Mouse (Mus musculus): ENCODE results near the gene Rad51d. TPM values are rescaled to one million over a fixed set of nuclear protein-coding genes. Genes with fewer than 3 reads are reported as not detected.

Gene Rad51d
- polyA plus RNA-seq, 1 experiment, result 13.4 TPM

GRCm38 (mm10) chr11:82888491-82888946, 1.9 kb downstream of the Rad51d start:
- no peaks in the 10 kb centered on the region for H3K79me2 ChIP-seq (ENCODE audit: control insufficient read depth, insufficient read depth)
- H3ac ChIP-seq (ENCODE audit: control insufficient read depth, insufficient read length, low read depth), result no peak overlapping the region
- no peaks in the 10 kb centered on the region for H3K79me3 ChIP-seq (ENCODE audit: low read depth)
- no peaks in the 10 kb centered on the region for H3K36me3 ChIP-seq (ENCODE audit: control insufficient read depth, insufficient read depth)
- no peaks in the 10 kb centered on the region for H3K27me3 ChIP-seq (ENCODE audit: control insufficient read depth, insufficient read depth, insufficient read length)
- H3K4me3 ChIP-seq (ENCODE audit: insufficient read depth, poor library complexity, severe bottlenecking), result no peak overlapping the region
- no peak for TF ChIP-seq CTCF (IDR thresholded peaks at IDR 0.05; ENCODE audit: control insufficient read depth, insufficient read depth, insufficient read length)
- no peak for TF ChIP-seq FOSL1 (IDR thresholded peaks at IDR 0.05; ENCODE audit: insufficient read depth, low read length, poor library complexity, severe bottlenecking)
- no peak for TF ChIP-seq CEBPB (IDR thresholded peaks at IDR 0.05; ENCODE audit: low read depth)
- TF ChIP-seq MAX (IDR thresholded peaks at IDR 0.05), result no peak
- TF ChIP-seq USF1 (IDR thresholded peaks at IDR 0.05; ENCODE audit: low read depth), result no peak
- TF ChIP-seq MYOD1 (IDR thresholded peaks at IDR 0.05; ENCODE audit: control insufficient read depth, insufficient read length, low read depth), result no peak
- no peak for TF ChIP-seq MYOG (IDR thresholded peaks at IDR 0.05; ENCODE audit: control insufficient read depth, extremely low read depth, insufficient read length)

- no peaks in the 10 kb centered on the region for H3K79me3 ChIP-seq (ENCODE audit: low read depth)
- no peak for TF ChIP-seq MYOD1 (IDR thresholded peaks at IDR 0.05; ENCODE audit: control insufficient read depth, insufficient read length, low read depth)
- no peak for TF ChIP-seq MYOG (IDR thresholded peaks at IDR 0.05; ENCODE audit: control insufficient read depth, extremely low read depth, insufficient read length)
- no peak for TF ChIP-seq MAX (IDR thresholded peaks at IDR 0.05)
- TF ChIP-seq CEBPB (IDR thresholded peaks at IDR 0.05; ENCODE audit: low read depth), result no peak
- TF ChIP-seq USF1 (IDR thresholded peaks at IDR 0.05; ENCODE audit: low read depth), result no peak
- no peak for TF ChIP-seq CTCF (IDR thresholded peaks at IDR 0.05; ENCODE audit: control insufficient read depth, insufficient read depth, insufficient read length)
- TF ChIP-seq FOSL1 (IDR thresholded peaks at IDR 0.05; ENCODE audit: insufficient read depth, low read length, poor library complexity, severe bottlenecking), result no peak
- H3K36me3 ChIP-seq (ENCODE audit: control insufficient read depth, insufficient read depth), result peaks cover 2% of the 10 kb centered on the region
- H3K4me3 ChIP-seq (ENCODE audit: insufficient read depth, poor library complexity, severe bottlenecking), result no peak overlapping the region
- H3ac ChIP-seq (ENCODE audit: control insufficient read depth, insufficient read length, low read depth), result no peak overlapping the region
- H3K27me3 ChIP-seq (ENCODE audit: control insufficient read depth, insufficient read depth, insufficient read length), result no peaks in the 10 kb centered on the region
- no peaks in the 10 kb centered on the region for H3K79me2 ChIP-seq (ENCODE audit: control insufficient read depth, insufficient read depth)
Observed at GRCm38 (mm10) chr11:82886559-82886958, 3.9 kb downstream of the Rad51d start.

GRCm38 (mm10) chr11:82883180-82883579, 7.2 kb downstream of the Rad51d start:
- H3K4me3 ChIP-seq (ENCODE audit: insufficient read depth, poor library complexity, severe bottlenecking), result no peak overlapping the region
- no peaks in the 10 kb centered on the region for H3K27me3 ChIP-seq (ENCODE audit: control insufficient read depth, insufficient read depth, insufficient read length)
- peaks cover 5% of the 10 kb centered on the region for H3K36me3 ChIP-seq (ENCODE audit: control insufficient read depth, insufficient read depth)
- no peaks in the 10 kb centered on the region for H3K79me3 ChIP-seq (ENCODE audit: low read depth)
- no peak overlapping the region for H3ac ChIP-seq (ENCODE audit: control insufficient read depth, insufficient read length, low read depth)
- no peak for TF ChIP-seq CTCF (IDR thresholded peaks at IDR 0.05; ENCODE audit: control insufficient read depth, insufficient read depth, insufficient read length)
- no peak for TF ChIP-seq MAX (IDR thresholded peaks at IDR 0.05)
- TF ChIP-seq USF1 (IDR thresholded peaks at IDR 0.05; ENCODE audit: low read depth), result no peak
- TF ChIP-seq MYOD1 (IDR thresholded peaks at IDR 0.05; ENCODE audit: control insufficient read depth, insufficient read length, low read depth), result no peak
- TF ChIP-seq MYOG (IDR thresholded peaks at IDR 0.05; ENCODE audit: control insufficient read depth, extremely low read depth, insufficient read length), result no peak
- no peak for TF ChIP-seq CEBPB (IDR thresholded peaks at IDR 0.05; ENCODE audit: low read depth)
- no peak for TF ChIP-seq FOSL1 (IDR thresholded peaks at IDR 0.05; ENCODE audit: insufficient read depth, low read length, poor library complexity, severe bottlenecking)
- H3K79me2 ChIP-seq (ENCODE audit: control insufficient read depth, insufficient read depth), result no peaks in the 10 kb centered on the region

- TF ChIP-seq MYOG (IDR thresholded peaks at IDR 0.05; ENCODE audit: control insufficient read depth, extremely low read depth, insufficient read length) (no peak), USF1 (IDR thresholded peaks at IDR 0.05; ENCODE audit: low read depth) (no peak), MYOD1 (IDR thresholded peaks at IDR 0.05; ENCODE audit: control insufficient read depth, insufficient read length, low read depth) (no peak), FOSL1 (IDR thresholded peaks at IDR 0.05; ENCODE audit: insufficient read depth, low read length, poor library complexity, severe bottlenecking) (no peak), MAX (IDR thresholded peaks at IDR 0.05) (no peak), CTCF (IDR thresholded peaks at IDR 0.05; ENCODE audit: control insufficient read depth, insufficient read depth, insufficient read length) (no peak), CEBPB (IDR thresholded peaks at IDR 0.05; ENCODE audit: low read depth) (no peak)
- no peak overlapping the region for H3ac ChIP-seq (ENCODE audit: control insufficient read depth, insufficient read length, low read depth)
- peaks cover 5% of the 10 kb centered on the region for H3K36me3 ChIP-seq (ENCODE audit: control insufficient read depth, insufficient read depth)
Observed at GRCm38 (mm10) chr11:82877726-82878344, 12.6 kb downstream of the Rad51d start.

GRCm38 (mm10) chr11:82875631-82876030, 14.8 kb downstream of the Rad51d start:
- Histone ChIP-seq H3K36me3 (ENCODE audit: control insufficient read depth, insufficient read depth) (no peaks in the 10 kb centered on the region), H3K79me3 (ENCODE audit: low read depth) (no peaks in the 10 kb centered on the region), H3K4me3 (ENCODE audit: insufficient read depth, poor library complexity, severe bottlenecking) (no peak overlapping the region), H3K79me2 (ENCODE audit: control insufficient read depth, insufficient read depth) (no peaks in the 10 kb centered on the region), H3ac (ENCODE audit: control insufficient read depth, insufficient read length, low read depth) (no peak overlapping the region), H3K27me3 (ENCODE audit: control insufficient read depth, insufficient read depth, insufficient read length) (no peaks in the 10 kb centered on the region)
- TF ChIP-seq CEBPB (IDR thresholded peaks at IDR 0.05; ENCODE audit: low read depth), result no peak
- no peak for TF ChIP-seq MYOG (IDR thresholded peaks at IDR 0.05; ENCODE audit: control insufficient read depth, extremely low read depth, insufficient read length)
- no peak for TF ChIP-seq CTCF (IDR thresholded peaks at IDR 0.05; ENCODE audit: control insufficient read depth, insufficient read depth, insufficient read length)
- no peak for TF ChIP-seq MYOD1 (IDR thresholded peaks at IDR 0.05; ENCODE audit: control insufficient read depth, insufficient read length, low read depth)
- no peak for TF ChIP-seq MAX (IDR thresholded peaks at IDR 0.05)
- no peak for TF ChIP-seq FOSL1 (IDR thresholded peaks at IDR 0.05; ENCODE audit: insufficient read depth, low read length, poor library complexity, severe bottlenecking)
- TF ChIP-seq USF1 (IDR thresholded peaks at IDR 0.05; ENCODE audit: low read depth), result no peak

More at GRCm38 (mm10) chr11:82877726-82878344, 12.6 kb downstream of the Rad51d start:
- Histone ChIP-seq H3K79me2 (ENCODE audit: control insufficient read depth, insufficient read depth) (no peaks in the 10 kb centered on the region), H3K79me3 (ENCODE audit: low read depth) (no peaks in the 10 kb centered on the region), H3K27me3 (ENCODE audit: control insufficient read depth, insufficient read depth, insufficient read length) (no peaks in the 10 kb centered on the region), H3K4me3 (ENCODE audit: insufficient read depth, poor library complexity, severe bottlenecking) (no peak overlapping the region)

Measured in C2C12 (cell line).